Mouse (Mus musculus): ENCODE results near the gene Unc79. TPM values are rescaled to one million over a fixed set of nuclear protein-coding genes. Genes with fewer than 3 reads are reported as not detected.

The Unc79 gene
- total RNA-seq, 2 experiments from 2014 or later: 8.2 to 8.7 TPM

DNA sequence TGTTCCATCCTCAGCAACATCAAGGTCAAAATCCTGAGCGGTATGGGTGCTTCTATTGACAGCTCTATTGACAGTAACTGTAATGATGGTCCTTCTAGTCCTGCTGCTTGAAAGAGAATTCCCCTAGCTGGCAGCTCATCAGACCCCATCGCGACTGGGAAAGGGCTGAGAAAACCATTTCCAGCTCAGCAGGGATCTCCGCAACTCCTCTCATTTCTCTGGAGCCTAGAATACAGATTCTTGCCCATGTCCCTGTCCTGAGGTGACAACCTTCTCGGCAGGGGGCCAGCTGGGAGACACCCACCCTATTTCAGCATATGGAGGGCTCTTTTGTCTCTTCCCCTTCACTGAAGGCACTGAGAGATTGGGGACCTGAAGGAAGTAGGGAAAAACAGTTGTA, 244.3 kb downstream of the Unc79 start:
- DNase-seq (ENCODE audit: low spot score in 2 of 2): no peak

DNA sequence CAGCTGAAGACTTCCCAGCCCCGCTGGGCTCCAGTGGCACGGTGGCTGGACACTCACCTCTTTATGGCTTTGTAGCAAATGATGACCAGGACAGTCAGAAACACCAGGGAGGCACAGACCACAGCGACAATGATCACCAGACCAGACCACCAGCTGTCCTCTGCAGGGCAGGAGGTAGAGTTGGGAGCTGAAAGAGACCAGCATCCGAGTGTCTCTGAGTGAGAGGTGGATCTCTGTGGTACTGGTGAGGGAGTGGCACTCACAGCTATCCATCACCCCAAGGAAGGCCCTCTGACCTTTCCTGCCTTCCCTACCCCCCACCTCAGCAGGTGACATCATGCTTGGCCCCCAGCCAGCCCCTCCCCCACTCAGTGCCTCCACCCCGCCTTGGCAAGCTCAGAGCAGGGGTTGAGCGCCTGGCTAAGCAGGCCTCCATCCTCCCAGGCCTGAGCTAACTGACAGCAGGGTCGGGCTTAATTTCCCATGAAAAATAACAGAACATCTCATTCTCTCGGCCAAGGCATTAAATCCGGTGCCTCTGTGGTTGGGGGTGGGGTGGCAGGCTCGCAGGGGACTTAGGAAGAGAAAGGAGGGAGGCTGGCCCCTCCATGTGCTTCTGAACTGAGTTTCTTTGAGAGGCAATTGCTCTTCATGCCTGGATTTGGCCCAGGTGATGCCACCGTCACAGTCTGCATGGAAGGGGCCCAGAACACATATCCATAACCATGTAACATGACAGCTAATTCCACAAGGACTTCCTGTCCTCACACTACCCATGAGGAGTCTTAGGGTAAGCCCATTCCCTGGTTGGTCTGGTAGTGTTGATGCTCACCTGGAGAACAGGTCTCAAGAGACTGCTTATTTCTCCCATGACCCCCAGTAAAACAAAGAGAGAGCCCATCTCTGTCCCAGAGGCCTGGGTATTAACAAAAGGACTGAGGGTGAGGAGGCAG, 254.2 kb downstream of the Unc79 start:
- DNase-seq (ENCODE audit: low spot score in 2 of 2): peak; percentile 20 to 30

DNA sequence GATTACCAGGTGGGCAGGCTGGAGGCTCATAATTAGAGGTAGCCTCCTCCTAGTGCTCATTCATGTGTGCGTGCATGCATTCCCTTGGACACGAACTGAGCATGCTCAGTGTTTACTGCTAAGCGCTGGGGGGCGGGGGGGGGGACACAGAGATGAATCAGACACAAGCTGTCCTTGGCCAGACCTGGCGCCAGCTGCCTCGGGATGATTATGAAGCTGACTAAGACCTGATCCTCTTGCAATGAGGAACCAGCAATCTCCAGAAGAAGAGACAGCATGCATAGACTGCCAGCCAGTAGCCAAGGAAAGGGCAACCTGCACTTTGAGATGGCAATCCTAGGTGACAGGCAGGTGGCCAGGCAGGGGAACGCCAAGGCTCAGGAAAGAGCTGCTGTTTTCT, 256.9 kb downstream of the Unc79 start:
- peak in 1 of 2 experiments; percentile 35 for DNase-seq (ENCODE audit: low spot score in 2 of 2)

DNA sequence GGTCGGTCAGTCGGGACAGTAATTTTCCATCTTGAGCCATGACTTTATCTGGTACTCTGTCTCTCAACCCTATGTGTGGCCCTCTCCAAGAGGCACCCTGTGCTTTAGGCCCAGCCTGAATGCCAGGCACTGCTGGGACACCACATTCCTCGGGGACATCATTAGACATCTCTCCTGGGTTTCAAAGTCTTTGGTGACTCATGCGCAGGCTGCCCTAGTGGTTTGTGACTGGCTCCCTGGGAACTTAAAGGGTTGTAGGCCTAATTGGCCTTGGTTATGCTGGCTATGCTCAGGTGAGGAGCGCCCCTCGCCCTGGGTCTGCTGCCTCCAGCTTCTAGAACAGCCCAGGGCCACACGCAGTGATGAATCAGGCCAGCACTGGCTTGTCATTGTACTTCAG, 260.9 kb downstream of the Unc79 start:
- no peak for DNase-seq (ENCODE audit: low spot score in 2 of 2)

DNA sequence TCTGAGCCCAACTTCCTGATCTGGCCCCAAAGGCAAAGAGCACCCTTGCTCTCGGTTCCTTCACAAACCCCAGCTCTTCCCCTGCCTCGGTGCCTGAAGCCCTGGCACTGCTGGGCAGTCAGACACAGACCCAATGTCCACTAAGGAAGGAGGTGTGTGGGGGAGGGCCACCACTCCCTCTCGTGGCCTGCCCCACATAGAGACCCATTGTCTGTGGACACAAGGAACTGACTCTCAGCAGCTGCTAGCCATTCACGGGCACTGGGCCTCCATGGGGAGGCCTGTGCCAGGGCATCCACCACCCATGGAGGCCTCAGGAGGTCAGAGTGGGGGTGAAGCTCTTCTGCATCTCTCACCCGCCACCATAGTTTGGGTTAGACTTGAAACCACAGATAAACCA, 262.4 kb downstream of the Unc79 start:
- DNase-seq (ENCODE audit: low spot score in 2 of 2): no peak

DNA sequence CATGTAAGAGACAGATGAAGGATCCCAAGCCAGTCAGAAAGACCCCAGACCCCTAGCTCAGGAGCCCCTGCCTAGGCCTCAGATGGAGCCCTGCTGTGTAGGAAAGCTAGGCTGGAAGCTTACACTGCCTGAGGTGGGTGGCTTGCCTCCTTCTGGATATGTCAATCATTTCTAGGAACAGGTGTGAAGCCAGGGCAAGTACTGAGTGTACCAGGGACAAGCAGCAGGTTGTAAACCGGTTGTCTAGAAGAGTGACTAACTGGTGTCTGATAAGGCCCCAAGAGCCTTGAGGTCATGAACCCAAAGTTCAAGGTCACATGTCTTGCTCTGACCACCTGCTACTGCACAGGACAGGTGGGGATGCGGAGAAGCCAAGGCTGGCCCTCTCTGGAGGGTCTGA, 264.9 kb downstream of the Unc79 start:
- DNase-seq (ENCODE audit: low spot score in 2 of 2): no peak

DNA sequence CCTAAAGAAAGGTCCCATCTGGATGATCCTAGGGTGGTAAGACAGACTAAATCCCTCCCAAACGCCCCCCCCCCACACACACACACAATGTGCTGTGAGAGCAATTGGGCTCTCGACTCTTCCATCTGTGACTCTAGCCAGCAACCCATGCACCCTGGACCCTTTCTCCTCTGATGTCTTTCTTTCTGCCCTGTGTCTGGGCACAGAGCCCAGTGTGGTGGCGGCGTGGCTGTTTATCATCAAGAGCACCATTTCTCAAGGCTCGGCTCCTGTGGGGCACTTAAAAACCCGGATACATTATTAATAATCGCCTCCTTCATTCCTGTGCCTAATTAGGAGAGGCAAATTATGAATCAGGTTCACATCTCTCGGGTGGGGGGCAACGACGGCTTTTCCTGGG, 265.6 kb downstream of the Unc79 start:
- peak in 1 of 2 experiments; percentile 25 for DNase-seq (ENCODE audit: low spot score in 2 of 2)

DNA sequence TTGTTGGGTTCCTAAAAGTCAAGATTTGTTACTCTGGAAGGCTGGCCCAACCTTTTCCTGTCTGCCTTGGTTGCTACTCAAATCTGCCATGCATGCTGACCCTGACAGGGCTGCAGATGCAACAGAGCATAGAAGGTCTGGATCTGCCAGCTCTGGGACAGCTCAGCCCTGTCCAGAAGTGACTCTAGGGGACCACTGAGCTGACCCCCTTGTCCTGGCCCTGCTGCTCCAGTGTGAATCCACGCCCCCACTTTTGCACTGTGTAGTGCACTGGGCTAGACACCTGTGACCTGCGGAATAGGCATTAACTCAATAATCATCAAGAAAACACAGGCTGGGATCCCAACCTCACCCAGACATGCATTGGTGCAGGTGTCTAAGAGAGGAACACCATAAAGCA, 266.1 kb downstream of the Unc79 start:
- no peak for DNase-seq (ENCODE audit: low spot score in 2 of 2)

DNA sequence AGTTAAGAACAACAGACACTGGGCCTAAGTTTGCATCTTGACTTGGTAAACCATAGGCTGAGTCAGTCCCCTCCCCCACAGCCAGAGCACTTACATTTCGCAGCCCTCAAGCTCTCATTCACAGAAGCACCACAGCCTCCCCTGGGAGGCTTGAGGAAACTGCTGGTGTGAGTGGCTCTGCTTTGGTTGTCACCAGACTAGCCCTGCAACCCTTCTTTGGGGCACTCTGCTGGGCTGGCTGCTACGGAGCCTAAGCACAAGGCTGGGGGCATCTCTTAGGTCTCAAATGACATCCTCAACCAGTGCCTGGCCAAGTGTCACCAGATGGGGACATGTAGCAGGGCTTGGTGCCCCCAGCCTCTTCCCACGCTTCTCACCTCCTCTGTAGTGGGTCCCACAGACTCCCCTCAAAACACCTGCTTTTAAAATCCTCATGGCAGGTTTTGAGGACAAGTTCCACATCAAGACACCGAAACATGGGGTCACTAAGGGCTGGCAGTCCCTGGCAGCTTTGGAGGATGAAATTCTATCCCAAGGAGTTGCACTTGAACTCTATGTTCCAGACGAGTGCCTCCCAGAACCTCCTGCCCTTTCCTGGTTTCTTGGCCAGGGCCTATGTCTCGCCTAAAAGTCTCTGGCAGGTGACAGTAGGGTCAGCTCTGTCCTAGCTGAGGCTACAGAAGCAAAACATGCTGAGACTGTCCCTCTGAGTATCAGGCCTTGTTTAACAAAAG, 267.4 kb downstream of the Unc79 start:
- DNase-seq (ENCODE audit: low spot score in 2 of 2): no peak

DNA sequence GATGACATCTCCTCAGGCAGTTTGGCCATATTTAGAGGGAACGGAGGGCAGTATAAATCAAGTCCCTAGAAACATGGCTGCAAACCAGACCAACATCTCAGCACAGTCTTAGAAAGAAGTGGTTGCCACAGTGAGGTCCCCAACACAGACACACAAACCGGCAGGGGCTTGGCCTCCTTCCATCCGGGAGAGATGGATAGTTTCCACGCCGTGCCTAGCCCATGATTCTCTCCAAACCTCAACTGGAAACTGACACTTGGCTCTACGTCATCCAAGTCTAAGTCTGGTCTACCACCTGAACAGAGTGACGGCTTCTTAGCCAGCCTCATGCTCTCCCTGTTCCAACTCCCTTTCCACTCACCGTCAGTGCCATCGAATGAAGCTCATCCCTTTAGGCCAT, 275.0 kb downstream of the Unc79 start:
- no peak for DNase-seq (ENCODE audit: low spot score in 2 of 2)

DNA sequence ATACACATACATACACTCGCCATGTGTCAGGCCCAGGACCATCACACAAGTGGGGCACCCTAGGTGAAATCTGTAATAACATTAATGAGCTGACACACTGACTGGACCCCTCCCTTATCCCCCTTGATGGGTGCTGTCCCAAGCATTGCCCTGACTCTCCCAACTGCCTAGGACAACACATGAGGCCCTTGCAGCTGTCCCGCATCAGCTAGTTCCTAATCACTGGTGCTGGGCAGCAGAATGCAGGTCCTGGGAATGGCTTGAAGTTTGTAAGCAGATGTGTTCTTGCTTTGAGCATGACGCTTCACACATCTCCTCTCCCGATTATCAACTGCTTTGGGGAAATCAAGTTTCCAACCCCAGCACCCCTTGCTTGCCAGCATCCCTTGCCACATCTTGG, 277.5 kb downstream of the Unc79 start:
- DNase-seq (ENCODE audit: low spot score in 2 of 2): no peak

DNA sequence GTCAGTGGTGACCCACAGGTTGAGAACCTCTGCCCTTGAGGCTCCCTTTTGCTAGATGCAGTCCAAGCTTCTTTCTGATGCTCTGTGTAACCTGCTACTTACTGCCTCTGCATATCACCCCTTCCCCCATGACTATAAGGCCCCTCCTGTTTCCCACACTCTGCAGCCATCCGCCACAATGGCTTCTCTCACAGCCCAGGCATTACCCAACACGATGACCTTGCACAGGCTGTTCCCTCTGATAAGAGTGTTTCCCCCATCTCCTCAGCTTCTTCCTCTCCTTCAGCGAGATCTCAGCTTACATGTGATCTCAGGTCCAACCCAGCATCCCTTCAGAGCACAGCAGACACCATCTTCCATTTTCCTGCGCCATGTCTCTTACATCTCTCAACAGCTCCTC, 280.4 kb downstream of the Unc79 start:
- DNase-seq (ENCODE audit: low spot score in 2 of 2): no peak

Small RNA genes within 50 kb of the gene (microRNA-seq; reads per million reads assigned to microRNA genes)
- gene Gm44324: not detected

Other genes with a start within 250 kb of the Unc79 start
- gene Itpk1, start 243.9 kb upstream of the Unc79 start, total RNA-seq (2021): 10 to 100 TPM; 46.6 to 57.7 TPM
- 10 to 100 TPM; 10.1 to 12.2 TPM for gene Moap1, start 205.2 kb upstream of the Unc79 start, total RNA-seq (2021)
- 1 to 10 TPM; 4.5 to 4.8 TPM for gene Tmem251, start 205.1 kb upstream of the Unc79 start, total RNA-seq (2021)
- not detected for gene Gm28051, start 191.1 kb upstream of the Unc79 start, total RNA-seq (2021)
- 10 to 100 TPM; 11.9 to 16.8 TPM for gene Gon7, start 191.1 kb upstream of the Unc79 start, total RNA-seq (2021)
- 10 to 100 TPM; 48.8 to 49.9 TPM for gene Ubr7, start 190.9 kb upstream of the Unc79 start, total RNA-seq (2021)
- 1 to 10 TPM; 6.9 to 7.1 TPM for gene Gm20604, start 190.2 kb upstream of the Unc79 start, total RNA-seq (2021)
- 10 to 100 TPM; 52.5 to 54.0 TPM for gene Btbd7, start 70.4 kb upstream of the Unc79 start, total RNA-seq (2021)
- not detected for gene Cox8c, start 49.5 kb upstream of the Unc79 start, total RNA-seq (2021)

Measured in adrenal gland, postnatal 4 days (tissue).